Mouse (Mus musculus) brain, embryonic 14.5 days (tissue): Measurements from ENCODE around the gene Rab40c.

ENCODE experiments used
- CTCF ChIP-seq: fragments of 200-500 bp; IDR thresholded peaks from 2 replicates; pipeline ENCODE4 v1.5.1; 2012; ENCODE audit warnings: inconsistent platforms, mild to moderate bottlenecking, moderate library complexity, borderline replicate concordance; ENCODE audit not compliant: insufficient read depth, insufficient read length; ENCODE audit errors: extremely low read depth
- POLR2A ChIP-seq: fragments of 200-500 bp; IDR thresholded peaks from 2 replicates; pipeline ENCODE4 v1.6.1; 2012; ENCODE audit warnings: mild to moderate bottlenecking, inconsistent platforms, borderline replicate concordance; ENCODE audit not compliant: poor library complexity, insufficient read depth, insufficient read length, severe bottlenecking; ENCODE audit errors: extremely low read depth

GRCm38 (mm10) chr17:25919144-25919785, at the start of gene Rab40c:
- TF ChIP-seq CTCF (no peak), POLR2A (0 out of 2 replicates have a peak, but pooled peaks have one; percentile 42)
